9 mouse cellular contexts compared by ENCODE assay signal in genomic region chr7:130770707-130771106, GRCm38 (mm10). TPM values are rescaled to one million over a fixed set of nuclear protein-coding genes. Genes with fewer than 3 reads are reported as not detected.
DNase-seq lines count a peak whose midpoint lies in the region.
"Had no signal": no experiment of that assay in that cellular context is flagged by ENCODE, and none has a peak within 500 bp of the region (broad histone marks: within the 10 kb centered on the region; RNA-seq: fewer than 3 reads in every experiment).

No protein-coding gene starts in this region.

- DNase-seq in CD4-positive, CD25-positive, alpha-beta regulatory T cell, adult 2 months (ENCODE audit: low read depth, low spot score): peak; percentile 88
- peak; percentile 78 for DNase-seq in adipocyte (ENCODE audit: low spot score)
- DNase-seq in cerebellum, postnatal 4 days (ENCODE audit: low spot score in 2 of 2): peak; percentile 71 to 83
- DNase-seq in gastrocnemius, postnatal 4 days (ENCODE audit: low spot score in 2 of 2): peak; percentile 36 to 69
- DNase-seq in layer of hippocampus, adult 18-20 months (ENCODE audit: low spot score in 2 of 2): peak; percentile 68 to 84
- peak; percentile 88 for DNase-seq in lung, postnatal 14 days
- peak; percentile 75 for DNase-seq in right cerebral cortex, adult 18-20 months
- DNase-seq in urinary bladder, adult 2 months (ENCODE audit: low spot score): peak; percentile 47

RNA-seq across cellular contexts. Expression of gene Btbd16, which starts 3.2 kb away (rescaled TPM):
- total RNA-seq in gastrocnemius, postnatal 4 days (2021): under 1 TPM in 1 of 2 experiments, not detected in 1; 0.10 TPM
- total RNA-seq in layer of hippocampus, adult 18-20 months (2021): under 1 TPM; 0.74 to 0.94 TPM
- 0.04 TPM in 2 replicates for polyA plus RNA-seq in urinary bladder, adult 2 months (2012; rRNA removed)
- polyA plus RNA-seq: limb, embryonic 12.5 days had no signal

Comparison
In these comparisons a context has a peak if more than half of its experiments do, and no peak if none do; other contexts are left out.
1. Peak in every context shown above with its lines: DNase-seq.